Mouse (Mus musculus) small intestine, adult 2 months (tissue): Measurements from ENCODE around the gene Kcnj15. TPM values are rescaled to one million over a fixed set of nuclear protein-coding genes. Genes with fewer than 3 reads are reported as not detected.

Experiments used
- H3K27ac ChIP-seq: fragments of 200-500 bp; 2 replicates; pipeline ENCODE4 v1.5.1; 2012; ENCODE audit warnings: low read depth, low read length, control low read depth, inconsistent platforms; ENCODE audit not compliant: insufficient read depth
- H3K27me3 ChIP-seq: fragments of 200-500 bp; 2 replicates; pipeline ENCODE4 v1.6.1; 2012; ENCODE audit warnings: mild to moderate bottlenecking, moderate library complexity, low read length, inconsistent platforms; ENCODE audit not compliant: control insufficient read depth, insufficient read depth
- H3K36me3 ChIP-seq: fragments of 200-500 bp; 2 replicates; pipeline ENCODE4 v1.6.1; 2012; ENCODE audit warnings: mild to moderate bottlenecking, low read length, control low read depth, inconsistent platforms; ENCODE audit not compliant: control insufficient read depth, insufficient read depth
- H3K4me1 ChIP-seq: fragments of 200-500 bp; 2 replicates; pipeline ENCODE4 v1.6.1; 2012; ENCODE audit warnings: low read length, inconsistent platforms, mixed read lengths; ENCODE audit not compliant: control insufficient read depth, insufficient read depth, insufficient read length
- H3K4me3 ChIP-seq: fragments of 200-500 bp; 2 replicates; pipeline ENCODE4 v1.5.1; 2012; ENCODE audit warnings: low read depth, mild to moderate bottlenecking, control low read depth, inconsistent platforms, low read length, moderate library complexity
- CTCF ChIP-seq: fragments of 200-500 bp; IDR thresholded peaks from 2 replicates; pipeline ENCODE4 v1.5.1; 2012; ENCODE audit warnings: low read depth, mild to moderate bottlenecking, control low read depth, inconsistent platforms, low read length, moderate library complexity, mixed read lengths; ENCODE audit not compliant: insufficient replicate concordance, insufficient read length; ENCODE audit errors: extremely low read depth
- POLR2A ChIP-seq: fragments of 200-500 bp; IDR thresholded peaks from 2 replicates; pipeline ENCODE4 v1.6.1; 2012; ENCODE audit warnings: low read depth, mild to moderate bottlenecking, control low read depth, inconsistent platforms, low read length, moderate library complexity
- WGBS: fragments of 180-500 bp; shearing (Covaris S2); methylation state at CpG from one replicate; pipeline ENCODE4 v1.1.7; 2018; 5-methylcytosine and 5-hydroxymethylcytosine counted together
- polyA plus RNA-seq: library from polyadenylated mRNA; depleted of rRNA; stranded (reverse); fragments of >200 nt; gene quantifications from 2 replicates; pipeline ENCODE4 v1.2.3, GENCODE M21; 2012

Kcnj15 gene
- polyA plus RNA-seq, 1 experiment: 0.38 TPM

- no peaks in the 10 kb centered on the region for H3K4me1 ChIP-seq
- H3K27ac ChIP-seq: no peak overlapping the region
- no peak overlapping the region for H3K4me3 ChIP-seq
- no peak for TF ChIP-seq POLR2A
- TF ChIP-seq CTCF: no peak
- H3K27me3 ChIP-seq: no peaks in the 10 kb centered on the region
- WGBS: 78% methylated on average over 5 of the region's 5 CpGs
- H3K36me3 ChIP-seq: no peaks in the 10 kb centered on the region
Observed at GRCm38 (mm10) chr16:95218783-95219182, 38.6 kb upstream of the Kcnj15 start.

- Histone ChIP-seq H3K36me3 (no peaks in the 10 kb centered on the region), H3K4me1 (no peaks in the 10 kb centered on the region), H3K27ac (no peak overlapping the region), H3K4me3 (no peak overlapping the region), H3K27me3 (no peaks in the 10 kb centered on the region)
- 84% methylated on average over 2 of the region's 2 CpGs for WGBS
- TF ChIP-seq CTCF: no peak
- no peak for TF ChIP-seq POLR2A
Observed at GRCm38 (mm10) chr16:95219459-95219858, 37.9 kb upstream of the Kcnj15 start.

- TF ChIP-seq POLR2A: no peak
- TF ChIP-seq CTCF: no peak
- no peak overlapping the region for H3K4me3 ChIP-seq
- H3K27me3 ChIP-seq: no peaks in the 10 kb centered on the region
- 27% methylated on average over 4 of the region's 4 CpGs for WGBS
- H3K4me1 ChIP-seq: no peaks in the 10 kb centered on the region
- no peaks in the 10 kb centered on the region for H3K36me3 ChIP-seq
- no peak overlapping the region for H3K27ac ChIP-seq
Observed at GRCm38 (mm10) chr16:95221051-95221450, 36.3 kb upstream of the Kcnj15 start.

GRCm38 (mm10) chr16:95222026-95222718, 35.2 kb upstream of the Kcnj15 start:
- TF ChIP-seq POLR2A (no peak), CTCF (no peak)
- no peak overlapping the region for H3K27ac ChIP-seq
- H3K4me1 ChIP-seq: no peaks in the 10 kb centered on the region
- no peaks in the 10 kb centered on the region for H3K36me3 ChIP-seq
- no peak overlapping the region for H3K4me3 ChIP-seq
- WGBS: 65% methylated on average over 7 of the region's 7 CpGs
- no peaks in the 10 kb centered on the region for H3K27me3 ChIP-seq

- no peak overlapping the region for H3K4me3 ChIP-seq
Observed at GRCm38 (mm10) chr16:95223435-95223834, 33.9 kb upstream of the Kcnj15 start.

GRCm38 (mm10) chr16:95225285-95225684, 32.1 kb upstream of the Kcnj15 start:
- Histone ChIP-seq H3K4me1 (no peaks in the 10 kb centered on the region), H3K27me3 (no peaks in the 10 kb centered on the region), H3K4me3 (no peak overlapping the region), H3K36me3 (no peaks in the 10 kb centered on the region), H3K27ac (no peak overlapping the region)
- 69% methylated on average over 7 of the region's 7 CpGs for WGBS
- TF ChIP-seq POLR2A: no peak
- no peak for TF ChIP-seq CTCF

More at GRCm38 (mm10) chr16:95223435-95223834, 33.9 kb upstream of the Kcnj15 start:
- TF ChIP-seq CTCF (no peak), POLR2A (no peak)
- Histone ChIP-seq H3K27me3 (no peaks in the 10 kb centered on the region), H3K27ac (no peak overlapping the region), H3K36me3 (no peaks in the 10 kb centered on the region), H3K4me1 (no peaks in the 10 kb centered on the region)
- WGBS: 67% methylated on average over 8 of the region's 8 CpGs

- H3K27me3 ChIP-seq: no peaks in the 10 kb centered on the region
- H3K4me3 ChIP-seq: no peak overlapping the region
- H3K36me3 ChIP-seq: no peaks in the 10 kb centered on the region
- no peaks in the 10 kb centered on the region for H3K4me1 ChIP-seq
- no peak overlapping the region for H3K27ac ChIP-seq
- TF ChIP-seq POLR2A (no peak), CTCF (no peak)
- 84% methylated on average over 4 of the region's 4 CpGs for WGBS
Observed at GRCm38 (mm10) chr16:95231768-95232167, 25.6 kb upstream of the Kcnj15 start.

GRCm38 (mm10) chr16:95234891-95235548, 22.3 kb upstream of the Kcnj15 start:
- Histone ChIP-seq H3K27me3 (no peaks in the 10 kb centered on the region), H3K36me3 (no peaks in the 10 kb centered on the region), H3K4me1 (no peaks in the 10 kb centered on the region), H3K4me3 (no peak overlapping the region), H3K27ac (no peak overlapping the region)
- TF ChIP-seq CTCF (no peak), POLR2A (no peak)
- 26% methylated on average over 2 of the region's 2 CpGs for WGBS
